Mouse (Mus musculus) midbrain, embryonic 12.5 days (tissue): ENCODE data around the gene Plekhg5. TPM values are rescaled to one million over a fixed set of nuclear protein-coding genes. Genes with fewer than 3 reads are reported as not detected.
A peak's percentile ranks its signal among the peaks of the same experiment; 100 is the strongest.
"Not testable (repeated sequence)": the region's sequence is repeated elsewhere in the genome, so short reads cannot be mapped to it uniquely, and the experiment has no call there.

Source experiments
- ATAC-seq: fragments of 200-750 bp; cut with Nextera tagmentation; 2 replicates; pipeline ENCODE4 v1.8.0; 2017; ENCODE audit warnings: low read depth, moderate TSS enrichment, moderate library complexity; ENCODE audit not compliant: low FRiP score
- H3K27ac ChIP-seq: fragments of 300-500 bp; sonication (generic); replicated peaks from 2 replicates; pipeline ENCODE4 v1.5.1; 2016; ENCODE audit warnings: mild to moderate bottlenecking
- H3K27me3 ChIP-seq: fragments of 300-500 bp; sonication (generic); 2 replicates; pipeline ENCODE4 v1.6.1; 2016; ENCODE audit warnings: mild to moderate bottlenecking
- H3K36me3 ChIP-seq: fragments of 300-500 bp; sonication (generic); 2 replicates; pipeline ENCODE4 v1.6.1; 2016
- H3K4me1 ChIP-seq: fragments of 300-500 bp; sonication (generic); 2 replicates; pipeline ENCODE4 v1.6.1; 2016
- H3K4me2 ChIP-seq: fragments of 300-500 bp; sonication (generic); replicated peaks from 2 replicates; pipeline ENCODE4 v1.6.1; 2016; ENCODE audit warnings: mild to moderate bottlenecking, moderate library complexity
- H3K4me3 ChIP-seq: fragments of 300-500 bp; sonication (generic); 2 replicates; pipeline ENCODE4 v1.5.1; 2016; ENCODE audit warnings: mild to moderate bottlenecking
- H3K9ac ChIP-seq: fragments of 300-500 bp; sonication (generic); replicated peaks from 2 replicates; pipeline ENCODE4 v1.6.1; 2016; ENCODE audit warnings: mild to moderate bottlenecking, moderate library complexity
- H3K9me3 ChIP-seq: fragments of 300-500 bp; sonication (generic); 2 replicates; pipeline ENCODE4 v1.6.1; 2016; ENCODE audit warnings: mild to moderate bottlenecking
- whole genome bisulfite sequencing: fragments of 180-500 bp; shearing (Covaris S2); methylation state at CpG from one replicate; pipeline ENCODE4 v1.1.7; 2016; 5-methylcytosine and 5-hydroxymethylcytosine counted together
- polyA plus RNA-seq: library from polyadenylated mRNA; unstranded; fragments of >200 nt; fragmentation: Nextera tagmentation; extraction: Ambion mirVana; gene quantifications from 2 replicates; pipeline ENCODE4 v1.2.1, GENCODE M21; 2016

The Plekhg5 gene
- 9.4 and 9.9 TPM in 2 replicates for polyA plus RNA-seq

DNA sequence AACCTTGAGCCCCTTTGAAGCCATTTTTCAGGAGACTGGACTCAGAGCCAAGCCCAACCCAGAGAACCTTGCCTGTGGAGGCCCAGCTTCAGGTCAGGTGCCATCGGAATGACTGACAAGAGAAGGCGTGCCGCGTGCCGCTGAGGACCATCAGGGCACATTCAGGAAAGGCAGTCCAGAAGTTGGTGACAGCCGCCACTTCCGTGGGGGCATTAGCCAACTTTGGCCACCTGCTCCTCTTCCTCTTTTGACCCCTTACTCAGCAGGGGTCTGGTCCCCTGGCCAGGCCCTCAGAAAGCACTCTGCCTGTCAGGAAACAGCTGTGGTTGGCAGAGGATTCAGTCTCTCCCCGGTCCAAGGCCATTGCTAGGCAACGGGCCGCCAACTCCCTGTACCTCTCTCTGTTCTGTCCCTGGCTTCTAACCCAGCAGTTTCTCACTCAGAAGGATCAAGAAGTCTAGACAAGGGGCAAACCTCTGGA, at the start of gene Plekhg5:
Plekhg5 (plus strand) TSS at position 378 of the 481 bp plus-strand sequence.
- Histone ChIP-seq H3K27me3 (no peaks in the 10 kb centered on the region), H3K27ac (no peak within 1 kb of the TSS), H3K4me2 (no peak within 1 kb of the TSS), H3K9me3 (no peaks in the 10 kb centered on the region), H3K9ac (no peak within 1 kb of the TSS), H3K36me3 (no peaks in the 10 kb centered on the region), H3K4me1 (peaks cover 7% of the 10 kb centered on the region), H3K4me3 (no peak within 1 kb of the TSS)
- ATAC-seq = no peak
- WGBS = 67% methylated on average over 10 of the region's 10 CpGs

GRCm38 (mm10) chr4:152022506-152022905, 49.8 kb upstream of the Plekhg5 start:
- ATAC-seq = no peak
- no peaks in the 10 kb centered on the region for H3K27me3 ChIP-seq
- H3K4me1 ChIP-seq = peaks cover 25% of the 10 kb centered on the region
- 88% methylated on average over 8 of the region's 8 CpGs for WGBS
- H3K36me3 ChIP-seq = peaks cover 68% of the 10 kb centered on the region
- H3K27ac ChIP-seq = no peak overlapping the region
- no peak overlapping the region for H3K9ac ChIP-seq
- no peak overlapping the region for H3K4me2 ChIP-seq
- no peaks in the 10 kb centered on the region for H3K9me3 ChIP-seq
- no peak overlapping the region for H3K4me3 ChIP-seq

GRCm38 (mm10) chr4:152024525-152024924, 47.8 kb upstream of the Plekhg5 start:
- ATAC-seq = no peak
- Histone ChIP-seq H3K27me3 (no peaks in the 10 kb centered on the region), H3K9ac (no peak overlapping the region), H3K4me2 (no peak overlapping the region), H3K36me3 (peaks cover 55% of the 10 kb centered on the region), H3K9me3 (no peaks in the 10 kb centered on the region), H3K4me1 (peaks cover 37% of the 10 kb centered on the region), H3K27ac (no peak overlapping the region), H3K4me3 (no peak overlapping the region)
- 95% methylated on average over 11 of the region's 11 CpGs for WGBS

- ATAC-seq = peak; percentile 66
- Histone ChIP-seq H3K36me3 (peaks cover 31% of the 10 kb centered on the region), H3K9ac (peak overlapping the region; percentile 70), H3K27me3 (peaks cover 4% of the 10 kb centered on the region), H3K27ac (peak overlapping the region; percentile 52; the same call in 1 of the 2 replicates), H3K4me1 (peaks cover 46% of the 10 kb centered on the region), H3K4me2 (peak overlapping the region; percentile 97), H3K9me3 (no peaks in the 10 kb centered on the region), H3K4me3 (peak overlapping the region; percentile 65)
- WGBS = 3% methylated on average over 41 of the region's 41 CpGs
These were observed 45.4 kb upstream of the Plekhg5 start for GRCm38 (mm10) chr4:152026751-152027508.

GRCm38 (mm10) chr4:152027524-152027923, 44.8 kb upstream of the Plekhg5 start, which contains the start of gene Zbtb48:
Zbtb48 (minus strand) TSS chr4:152027671.
- H3K9ac ChIP-seq = peak within 1 kb of the TSS; percentile 70
- peak within 1 kb of the TSS; percentile 97 for H3K4me2 ChIP-seq
- peaks cover 25% of the 10 kb centered on the region for H3K36me3 ChIP-seq
- peaks cover 46% of the 10 kb centered on the region for H3K4me1 ChIP-seq
- H3K27ac ChIP-seq = peak within 1 kb of the TSS; percentile 52; the same call in 1 of the 2 replicates
- H3K9me3 ChIP-seq = no peaks in the 10 kb centered on the region
- under 1% methylated on average over 35 of the region's 35 CpGs for WGBS
- peak within 1 kb of the TSS; percentile 65 for H3K4me3 ChIP-seq
- ATAC-seq = peak; percentile 98
- H3K27me3 ChIP-seq = peaks cover 10% of the 10 kb centered on the region

- Histone ChIP-seq H3K9ac (peak overlapping the region; percentile 70), H3K4me1 (peaks cover 46% of the 10 kb centered on the region), H3K4me3 (peak overlapping the region; percentile 65), H3K27me3 (peaks cover 11% of the 10 kb centered on the region), H3K4me2 (peak overlapping the region; percentile 97), H3K27ac (no peak overlapping the region), H3K36me3 (peaks cover 15% of the 10 kb centered on the region), H3K9me3 (no peaks in the 10 kb centered on the region)
- ATAC-seq = no peak
- WGBS = 61% methylated on average over 15 of the region's 15 CpGs
These were observed 43.8 kb upstream of the Plekhg5 start for GRCm38 (mm10) chr4:152028456-152028855.

GRCm38 (mm10) chr4:152029087-152029486, 43.2 kb upstream of the Plekhg5 start:
- Histone ChIP-seq H3K36me3 (peaks cover 9% of the 10 kb centered on the region; the same call in 1 of the 2 replicates), H3K9me3 (no peaks in the 10 kb centered on the region), H3K9ac (no peak overlapping the region), H3K27ac (no peak overlapping the region), H3K4me2 (peak overlapping the region; percentile 97; the same call in 1 of the 2 replicates), H3K4me1 (peaks cover 46% of the 10 kb centered on the region), H3K27me3 (peaks cover 15% of the 10 kb centered on the region), H3K4me3 (no peak overlapping the region)
- no peak for ATAC-seq
- WGBS = 46% methylated on average over 5 of the region's 5 CpGs

GRCm38 (mm10) chr4:152029997-152030396, 42.3 kb upstream of the Plekhg5 start:
- Histone ChIP-seq H3K27me3 (peaks cover 15% of the 10 kb centered on the region), H3K4me3 (no peak overlapping the region), H3K9me3 (no peaks in the 10 kb centered on the region), H3K9ac (no peak overlapping the region), H3K36me3 (peaks cover 3% of the 10 kb centered on the region; the same call in 1 of the 2 replicates), H3K4me2 (no peak overlapping the region), H3K4me1 (peaks cover 41% of the 10 kb centered on the region), H3K27ac (no peak overlapping the region)
- WGBS = 79% methylated on average over 4 of the region's 4 CpGs
- ATAC-seq = no peak

- H3K4me2 ChIP-seq = no peak overlapping the region
- H3K4me3 ChIP-seq = no peak overlapping the region
- H3K27ac ChIP-seq = no peak overlapping the region
- no peak overlapping the region for H3K9ac ChIP-seq
- ATAC-seq = no peak
- 89% methylated on average over 13 of the region's 13 CpGs for WGBS
- H3K4me1 ChIP-seq = peaks cover 19% of the 10 kb centered on the region
- no peaks in the 10 kb centered on the region for H3K36me3 ChIP-seq
- no peaks in the 10 kb centered on the region for H3K9me3 ChIP-seq
- H3K27me3 ChIP-seq = peaks cover 15% of the 10 kb centered on the region
These were observed 39.4 kb upstream of the Plekhg5 start for GRCm38 (mm10) chr4:152032922-152033321.

- 91% methylated on average over 6 of the region's 6 CpGs for WGBS
- not testable (repeated sequence) for H3K36me3 ChIP-seq, H3K4me3 ChIP-seq, H3K9me3 ChIP-seq, H3K27ac ChIP-seq, ATAC-seq, H3K9ac ChIP-seq, H3K4me2 ChIP-seq
- H3K27me3 ChIP-seq = peaks cover 15% of the 10 kb centered on the region
- H3K4me1 ChIP-seq = peaks cover 11% of the 10 kb centered on the region
These were observed 35.8 kb upstream of the Plekhg5 start for GRCm38 (mm10) chr4:152036464-152036863.

DNA sequence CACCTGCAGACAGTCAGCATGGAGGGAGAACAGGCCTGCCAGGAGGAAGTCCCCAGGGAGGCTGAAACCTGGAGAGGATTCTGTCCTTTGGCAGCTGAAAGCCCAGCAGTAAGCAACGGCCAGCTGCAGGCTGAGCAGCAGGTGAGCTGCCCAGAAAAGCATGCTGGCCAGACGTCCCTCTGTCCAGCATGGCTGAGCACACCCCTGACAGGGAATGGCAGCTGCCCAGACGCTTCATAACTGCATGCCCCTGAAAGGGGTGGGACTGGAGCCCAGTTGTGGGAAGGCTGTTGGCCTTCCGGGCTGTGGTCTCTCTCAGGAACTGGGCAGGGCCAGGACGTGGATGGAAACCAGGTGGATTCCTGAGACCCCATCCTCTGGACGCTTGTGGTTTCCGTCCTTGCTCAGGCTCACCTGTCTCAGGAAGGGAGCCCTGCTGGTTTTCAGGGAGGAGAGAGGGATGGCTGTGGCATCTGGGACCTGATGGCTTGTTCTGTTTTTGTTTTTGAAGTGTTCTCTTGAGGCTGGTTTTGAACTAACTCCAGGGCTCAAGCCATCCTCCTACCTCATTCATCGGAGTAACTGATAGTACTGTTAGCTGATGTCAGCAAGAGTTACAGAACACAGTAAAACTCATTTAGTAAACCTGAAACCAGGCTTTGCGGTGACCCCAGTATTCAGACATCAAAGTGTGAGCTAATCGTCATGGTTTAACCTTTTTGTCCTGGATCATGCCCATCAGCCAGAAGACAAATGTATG, 33.9 kb upstream of the Plekhg5 start, which contains the start of gene Tas1r1:
Tas1r1 (minus strand) TSS at position 344 of the 760 bp plus-strand sequence.
- Histone ChIP-seq H3K4me1 (peaks cover 11% of the 10 kb centered on the region), H3K36me3 (peaks cover 25% of the 10 kb centered on the region), H3K9ac (peak within 1 kb of the TSS; percentile 95), H3K27ac (peak within 1 kb of the TSS; percentile 30; the same call in 1 of the 2 replicates), H3K4me3 (peak within 1 kb of the TSS; percentile 100), H3K9me3 (no peaks in the 10 kb centered on the region), H3K27me3 (0 out of 2 replicates have a peak, but pooled peaks cover 4% of the 10 kb centered on the region), H3K4me2 (peak within 1 kb of the TSS; percentile 87)
- peak; percentile 4; the same call in 1 of the 2 replicates for ATAC-seq
- WGBS = 50% methylated on average over 10 of the region's 10 CpGs
